Mouse (Mus musculus) neutrophil, adult 59 days (primary cell): ENCODE measurements around the gene Wdr93. TPM values are rescaled to one million over a fixed set of nuclear protein-coding genes. Genes with fewer than 3 reads are reported as not detected.

Experiments
- total RNA-seq, 2 experiments: library from RNA; stranded (reverse); gene quantifications; 1 replicate in 1 of 2; 2 replicates in 1 of 2; pipeline ENCODE4 v1.2.4; 2023

Wdr93 gene
- not detected for total RNA-seq

DNA sequence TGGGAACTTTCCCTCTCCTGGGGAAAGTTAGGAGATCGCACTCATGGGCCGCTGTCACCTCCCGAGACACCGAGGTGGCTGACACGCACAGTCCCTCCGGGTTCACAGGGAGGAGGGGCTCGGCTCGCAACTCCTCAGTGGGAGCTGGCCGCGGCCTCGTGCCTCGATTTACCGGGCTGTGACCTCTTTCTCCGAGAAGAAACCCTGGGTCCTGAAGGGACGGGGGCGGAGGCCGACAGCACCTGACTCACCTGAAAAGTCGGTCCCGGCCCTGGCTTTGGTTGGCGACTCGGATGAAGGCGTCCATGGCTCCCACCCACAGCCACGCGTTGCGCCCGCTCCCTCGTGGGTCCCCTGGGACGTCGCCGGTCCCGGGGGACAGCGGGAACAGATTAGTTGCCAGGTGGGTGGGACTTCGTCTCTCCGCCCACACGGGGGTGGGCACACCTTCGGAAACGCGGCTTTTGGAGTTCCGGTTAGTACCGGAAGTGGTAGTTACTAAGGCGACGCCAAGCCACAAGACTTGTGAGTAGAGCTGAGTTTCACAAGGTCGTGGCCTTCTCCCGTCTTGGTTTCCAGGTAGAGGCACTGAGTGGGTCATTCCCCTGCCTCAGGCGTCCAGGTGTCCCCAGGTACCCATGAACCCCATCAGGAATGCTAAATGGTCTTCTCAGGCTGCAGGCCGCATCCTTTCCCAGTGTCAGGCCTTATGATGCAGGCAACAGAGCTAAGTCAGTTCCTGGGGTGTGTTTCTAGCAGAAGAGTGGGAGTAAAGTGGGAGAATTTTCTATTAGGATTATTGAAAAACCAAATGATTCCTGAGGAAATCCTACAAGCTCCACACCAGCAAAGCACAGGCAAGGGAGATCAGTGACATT is at the start of gene Wdr93, which contains the start of gene Pex11a:
TSS of gene Wdr93 (plus strand) at position 505 of the 878 bp plus-strand sequence.
TSS of gene Pex11a (minus strand) at position 473 of the 878 bp plus-strand sequence.

DNA sequence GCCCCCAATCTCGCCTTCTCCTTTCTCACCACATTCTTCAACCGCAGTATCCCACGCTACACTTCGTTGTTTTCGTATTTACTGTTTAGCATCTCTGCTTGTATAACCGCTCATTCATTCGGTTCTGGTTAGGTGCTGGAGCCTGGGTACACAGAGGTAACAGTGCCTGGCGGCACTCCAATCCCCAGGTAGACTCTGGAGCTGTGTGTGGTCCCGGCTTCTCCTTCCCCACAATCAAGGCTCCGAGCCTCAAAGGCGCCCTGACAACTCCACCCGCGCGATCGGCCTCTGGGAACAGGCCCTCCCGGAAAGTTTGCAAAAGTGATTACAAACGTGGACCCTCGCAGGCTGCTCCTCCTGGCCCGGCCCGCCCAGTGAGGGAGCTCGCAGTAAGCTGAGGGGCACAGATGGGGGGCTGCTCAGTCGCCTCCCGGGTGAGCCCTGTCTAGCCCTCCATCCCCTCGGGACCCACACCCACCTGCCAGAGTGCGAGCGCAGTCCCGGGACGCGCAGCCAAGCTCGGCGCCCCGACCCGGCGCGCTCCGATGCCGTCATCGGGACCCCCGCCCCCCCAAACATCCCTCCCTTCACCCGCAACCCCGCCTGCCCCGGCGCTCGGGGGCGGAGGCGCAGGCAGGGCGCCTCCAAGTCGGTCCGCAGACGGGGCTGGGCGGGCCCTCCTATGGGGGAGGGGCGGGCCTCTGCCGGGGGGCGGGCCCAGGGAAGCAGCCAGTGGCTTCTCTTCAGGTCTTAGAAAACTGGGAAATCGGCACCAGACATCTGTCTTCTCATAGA is 27.6 kb upstream of the Wdr93 start, which contains the start of gene Kif7:
TSS of gene Kif7 (minus strand) at position 534 of the 795 bp plus-strand sequence.

DNA sequence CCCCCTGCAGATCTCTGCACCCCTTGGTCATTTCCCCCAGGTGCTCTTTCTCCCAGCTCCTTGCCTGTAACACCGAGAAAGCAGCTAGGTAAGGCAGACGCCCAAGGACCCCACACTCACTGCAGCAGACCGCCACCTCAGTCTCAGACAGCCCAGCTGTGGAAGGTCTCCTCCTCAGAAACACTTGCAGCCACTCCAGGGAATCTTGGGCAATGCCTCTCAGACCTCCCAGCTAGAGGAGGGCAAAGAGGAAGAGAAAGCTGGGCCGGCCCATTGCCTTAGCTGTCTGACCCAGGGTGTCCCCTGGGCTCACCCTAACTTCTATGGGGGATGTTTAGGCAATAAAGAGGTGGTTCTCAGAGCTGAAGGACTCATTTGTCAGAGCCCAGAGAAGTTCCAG is 10.3 kb upstream of the Wdr93 start, which contains the start of gene Plin1:
TSS of gene Plin1 (minus strand) at position 282 of the 400 bp plus-strand sequence.

DNA sequence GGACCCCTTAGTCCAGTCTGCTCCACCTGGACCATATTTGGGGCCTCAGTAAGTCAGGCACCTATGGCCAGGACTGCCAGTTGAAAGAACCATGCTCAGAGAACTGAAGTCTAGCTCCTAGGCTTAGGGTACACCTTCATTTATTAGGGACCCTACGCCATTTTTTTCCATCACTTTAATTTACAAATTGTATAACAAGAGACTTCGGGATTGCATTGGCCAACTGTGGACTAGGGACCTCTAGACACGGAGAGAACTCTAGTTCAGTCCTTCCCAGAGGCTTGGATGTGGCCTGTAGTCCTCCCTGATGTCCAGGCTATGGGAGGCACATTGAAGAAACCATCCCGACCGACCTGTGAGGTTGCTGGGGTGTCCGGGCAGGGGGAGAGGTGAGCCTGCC is 50.7 kb downstream of the Wdr93 start, which contains the start of gene Mesp1:
TSS of gene Mesp1 (minus strand) at position 101 of the 400 bp plus-strand sequence.

DNA sequence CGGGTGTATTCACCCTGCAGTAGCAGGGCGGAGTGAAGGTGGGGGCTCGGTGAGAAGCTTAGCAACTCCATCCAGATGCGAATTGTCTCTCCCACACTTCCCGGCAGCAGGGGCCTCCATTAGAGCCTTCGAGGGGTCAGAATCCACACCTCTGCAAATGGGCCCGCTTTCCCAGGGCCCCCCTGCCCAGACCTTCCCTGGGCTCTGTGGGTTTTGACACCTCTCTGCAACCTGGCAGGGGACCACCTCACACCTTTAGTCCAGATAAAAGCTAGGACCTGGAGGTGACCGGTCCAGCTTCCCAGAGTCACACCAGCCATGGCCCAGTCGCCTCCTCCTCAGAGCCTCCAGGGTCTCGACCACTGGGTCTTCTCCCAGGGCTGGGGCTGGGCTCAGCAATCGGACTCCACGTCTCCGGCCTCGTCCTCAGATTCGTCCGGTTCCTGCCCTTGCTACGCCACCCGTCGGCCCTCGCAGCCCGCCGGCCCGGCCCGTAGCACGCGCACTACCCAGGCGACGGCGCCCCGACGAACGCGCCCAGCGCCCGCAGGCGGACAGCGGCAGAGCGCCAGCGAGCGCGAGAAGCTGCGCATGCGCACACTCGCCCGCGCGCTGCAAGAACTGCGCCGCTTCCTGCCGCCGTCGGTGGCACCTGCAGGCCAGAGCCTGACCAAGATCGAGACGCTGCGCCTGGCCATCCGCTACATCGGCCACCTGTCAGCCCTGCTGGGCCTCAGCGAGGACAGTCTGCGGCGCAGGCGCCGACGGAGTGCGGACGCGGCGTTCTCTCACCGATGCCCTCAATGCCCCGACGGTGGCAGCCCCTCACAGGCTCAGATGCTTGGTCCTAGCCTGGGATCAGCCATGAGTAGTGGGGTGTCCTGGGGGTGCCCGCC is 67.9 kb downstream of the Wdr93 start, which contains the start of gene Mesp2:
TSS of gene Mesp2 (plus strand) at position 117 of the 896 bp plus-strand sequence.

Other genes with a start within 250 kb of the Wdr93 start
- gene Rhcg, start 125.5 kb upstream of the Wdr93 start, total RNA-seq, result under 1 TPM; 0.29 to 0.38 TPM
- 10 to 100 TPM; 18.8 to 21.0 TPM for gene Ticrr, start 83.0 kb upstream of the Wdr93 start, total RNA-seq
- gene Kif7, start 27.4 kb upstream of the Wdr93 start, total RNA-seq, result under 1 TPM; 0.24 to 0.42 TPM
- gene Plin1, start 10.3 kb upstream of the Wdr93 start, total RNA-seq, result under 1 TPM in 1 of 2 experiments, not detected in 1; 0.55 TPM
- 1 to 10 TPM; 2.2 to 2.3 TPM for gene Pex11a, start within 50 bp of the Wdr93 start, total RNA-seq
- not detected for gene Mesp1, start 50.6 kb downstream of the Wdr93 start, total RNA-seq
- gene Mesp2, start 67.6 kb downstream of the Wdr93 start, total RNA-seq, result not detected
- gene Anpep, start 117.9 kb downstream of the Wdr93 start, total RNA-seq, result under 1 TPM in 1 of 2 experiments, not detected in 1; 0.20 TPM
- gene Ap3s2, start 177.5 kb downstream of the Wdr93 start, total RNA-seq, result 10 to 100 TPM in 1 of 2 experiments, 1 to 10 TPM in 1; 8.8 to 12.3 TPM
- gene Arpin, start 192.2 kb downstream of the Wdr93 start, total RNA-seq, result under 1 TPM; 0.80 to 0.97 TPM